Mouse (Mus musculus): ENCODE measurements around the gene Irf8.

DNA sequence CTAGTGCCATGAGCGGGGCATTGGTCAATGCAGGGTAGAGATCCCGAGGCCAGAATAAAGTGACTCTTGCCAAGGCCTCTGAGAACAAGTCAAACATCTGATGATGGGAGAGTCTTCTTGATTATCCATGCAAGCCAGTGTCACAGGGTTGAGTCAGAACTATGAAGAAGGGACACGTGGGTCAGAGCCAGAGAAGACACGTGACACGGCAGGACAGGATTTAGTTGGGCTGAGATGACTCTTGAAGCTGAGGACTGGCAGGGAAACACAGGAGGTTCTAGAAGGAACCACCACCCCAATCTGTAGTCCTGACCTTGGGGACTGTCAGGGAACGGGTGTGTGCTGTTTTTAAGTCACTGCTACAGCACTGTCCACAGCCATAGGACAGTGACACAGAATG is 23.7 kb downstream of the Irf8 start:
- TF ChIP-seq CTCF (IDR thresholded peaks at IDR 0.05; ENCODE audit: extremely low read depth, insufficient read length, insufficient replicate concordance, low read depth, low read length) (no peak), POLR2A (IDR thresholded peaks at IDR 0.05; ENCODE audit: low read depth, low read length) (no peak)
